Mouse (Mus musculus) limb, embryonic 11.5 days (tissue): ENCODE results near the gene Col23a1. TPM values are rescaled to one million over a fixed set of nuclear protein-coding genes. Genes with fewer than 3 reads are reported as not detected.

ENCODE experiments used
- ATAC-seq: fragments of 200-750 bp; cut with Nextera tagmentation; 2 replicates; pipeline ENCODE4 v1.8.0; 2017; ENCODE audit warnings: low read depth; ENCODE audit not compliant: insufficient number of reproducible peaks, low FRiP score, low TSS enrichment
- DNase-seq: peaks from one replicate; pipeline ENCODE4 v3.0.0-alpha.2; 2015; ENCODE audit warnings: low spot score
- H3K27ac ChIP-seq: fragments of 300-500 bp; sonication (generic); replicated peaks from 2 replicates; pipeline ENCODE4 v1.5.1; 2014; ENCODE audit warnings: low read depth, mild to moderate bottlenecking, low read length
- H3K27me3 ChIP-seq: fragments of 300-500 bp; sonication (generic); 2 replicates; pipeline ENCODE4 v1.6.1; 2014; ENCODE audit warnings: mild to moderate bottlenecking, low read length, mixed read lengths; ENCODE audit not compliant: control insufficient read depth, insufficient read depth
- H3K36me3 ChIP-seq: fragments of 300-500 bp; sonication (generic); 2 replicates; pipeline ENCODE4 v1.6.1; 2014; ENCODE audit warnings: mild to moderate bottlenecking, low read length, moderate library complexity, mixed read lengths; ENCODE audit not compliant: control insufficient read depth, insufficient read depth
- H3K4me1 ChIP-seq: fragments of 300-500 bp; sonication (generic); 2 replicates; pipeline ENCODE4 v1.6.1; 2014; ENCODE audit warnings: low read length, mixed read lengths; ENCODE audit not compliant: control insufficient read depth, insufficient read depth
- H3K4me2 ChIP-seq: fragments of 300-500 bp; sonication (generic); 2 replicates; pipeline ENCODE4 v1.6.1; 2014; ENCODE audit warnings: low read depth, mild to moderate bottlenecking, moderate library complexity; ENCODE audit not compliant: severe bottlenecking
- H3K4me3 ChIP-seq: fragments of 300-500 bp; sonication (generic); 2 replicates; pipeline ENCODE4 v1.5.1; 2014; ENCODE audit warnings: low read depth, low read length
- H3K9ac ChIP-seq: fragments of 300-500 bp; sonication (generic); 2 replicates; pipeline ENCODE4 v1.6.1; 2014; ENCODE audit warnings: mild to moderate bottlenecking, low read length
- H3K9me3 ChIP-seq: fragments of 300-500 bp; sonication (generic); 2 replicates; pipeline ENCODE4 v1.6.1; 2016; ENCODE audit warnings: low read length; ENCODE audit not compliant: control insufficient read depth
- WGBS: fragments of 180-500 bp; shearing (Covaris S2); extraction: QIAGEN DNeasy Blood & Tissue Kit; methylation state at CpG from one replicate; pipeline ENCODE4 v1.1.7; 2014; 5-methylcytosine and 5-hydroxymethylcytosine counted together
- polyA plus RNA-seq: library from polyadenylated mRNA; unstranded; fragments of >200 nt; fragmentation: Nextera tagmentation; extraction: Ambion mirVana; gene quantifications from 2 replicates; pipeline ENCODE4 v1.2.1, GENCODE M21; 2014

Col23a1 gene
- polyA plus RNA-seq, 1 experiment from 2014 or later = 21.1 TPM

GRCm38 (mm10) chr11:51377199-51377598, 87.5 kb downstream of the Col23a1 start:
- Histone ChIP-seq H3K4me2 (no peak overlapping the region), H3K27ac (no peak overlapping the region), H3K9ac (no peak overlapping the region), H3K4me3 (no peak overlapping the region), H3K4me1 (no peaks in the 10 kb centered on the region; the same call in 1 of the 2 replicates), H3K36me3 (no peaks in the 10 kb centered on the region), H3K27me3 (no peaks in the 10 kb centered on the region), H3K9me3 (no peaks in the 10 kb centered on the region)
- WGBS = 74% methylated on average over 5 of the region's 5 CpGs
- ATAC-seq = no peak
- DNase-seq = no peak

GRCm38 (mm10) chr11:51388892-51389340, 99.2 kb downstream of the Col23a1 start:
- no peak overlapping the region for H3K9ac ChIP-seq
- peak overlapping the region; percentile 87; the same call in 1 of the 2 replicates for H3K27ac ChIP-seq
- H3K9me3 ChIP-seq = no peaks in the 10 kb centered on the region
- no peak overlapping the region for H3K4me3 ChIP-seq
- H3K4me2 ChIP-seq = no peak overlapping the region
- peak; percentile 55 for DNase-seq
- H3K4me1 ChIP-seq = peaks cover 32% of the 10 kb centered on the region
- H3K36me3 ChIP-seq = no peaks in the 10 kb centered on the region
- peak; percentile 53; the same call in 1 of the 2 replicates for ATAC-seq
- WGBS = 13% methylated on average over 7 of the region's 8 CpGs
- no peaks in the 10 kb centered on the region for H3K27me3 ChIP-seq

- Histone ChIP-seq H3K4me2 (peak overlapping the region; percentile 26; the same call in 1 of the 2 replicates), H3K27me3 (no peaks in the 10 kb centered on the region), H3K27ac (peak overlapping the region; percentile 87), H3K9ac (no peak overlapping the region), H3K4me1 (peaks cover 33% of the 10 kb centered on the region), H3K9me3 (no peaks in the 10 kb centered on the region), H3K36me3 (no peaks in the 10 kb centered on the region), H3K4me3 (no peak overlapping the region)
- ATAC-seq (no peak), DNase-seq (peak; percentile 62)
- WGBS = 17% methylated on average over 10 of the region's 10 CpGs
Measured at GRCm38 (mm10) chr11:51389763-51390162, 100.0 kb downstream of the Col23a1 start.

GRCm38 (mm10) chr11:51390521-51390920, 100.8 kb downstream of the Col23a1 start:
- Histone ChIP-seq H3K9me3 (no peaks in the 10 kb centered on the region), H3K4me1 (peaks cover 37% of the 10 kb centered on the region), H3K27ac (peak overlapping the region; percentile 87), H3K4me3 (no peak overlapping the region), H3K36me3 (no peaks in the 10 kb centered on the region), H3K4me2 (no peak overlapping the region), H3K27me3 (no peaks in the 10 kb centered on the region), H3K9ac (no peak overlapping the region)
- DNase-seq = peak; percentile 51
- no peak for ATAC-seq
- 17% methylated on average over 3 of the region's 3 CpGs for WGBS

- no peaks in the 10 kb centered on the region for H3K36me3 ChIP-seq
- H3K4me3 ChIP-seq = no peak overlapping the region
- WGBS = 76% methylated on average over 4 of the region's 4 CpGs
- DNase-seq (no peak), ATAC-seq (no peak)
- no peak overlapping the region for H3K4me2 ChIP-seq
- H3K9ac ChIP-seq = no peak overlapping the region
- no peak overlapping the region for H3K27ac ChIP-seq
- peaks cover 37% of the 10 kb centered on the region for H3K4me1 ChIP-seq
- H3K27me3 ChIP-seq = no peaks in the 10 kb centered on the region
- H3K9me3 ChIP-seq = no peaks in the 10 kb centered on the region
Measured at GRCm38 (mm10) chr11:51391548-51391947, 101.8 kb downstream of the Col23a1 start.

GRCm38 (mm10) chr11:51394301-51394865, 104.7 kb downstream of the Col23a1 start:
- H3K36me3 ChIP-seq = no peaks in the 10 kb centered on the region
- no peak overlapping the region for H3K4me2 ChIP-seq
- no peak overlapping the region for H3K9ac ChIP-seq
- DNase-seq (peak; percentile 64), ATAC-seq (no peak)
- no peaks in the 10 kb centered on the region for H3K9me3 ChIP-seq
- no peak overlapping the region for H3K4me3 ChIP-seq
- 27% methylated on average over 9 of the region's 9 CpGs for WGBS
- H3K27ac ChIP-seq = no peak overlapping the region
- H3K27me3 ChIP-seq = no peaks in the 10 kb centered on the region
- H3K4me1 ChIP-seq = peaks cover 29% of the 10 kb centered on the region

GRCm38 (mm10) chr11:51396451-51396850, 106.7 kb downstream of the Col23a1 start:
- Histone ChIP-seq H3K9me3 (no peaks in the 10 kb centered on the region), H3K4me2 (no peak overlapping the region), H3K27me3 (no peaks in the 10 kb centered on the region), H3K9ac (no peak overlapping the region), H3K4me1 (peaks cover 10% of the 10 kb centered on the region; the same call in 1 of the 2 replicates), H3K27ac (no peak overlapping the region), H3K36me3 (no peaks in the 10 kb centered on the region), H3K4me3 (no peak overlapping the region)
- ATAC-seq (no peak), DNase-seq (no peak)
- 81% methylated on average over 2 of the region's 2 CpGs for WGBS

GRCm38 (mm10) chr11:51398084-51398483, 108.4 kb downstream of the Col23a1 start:
- Histone ChIP-seq H3K36me3 (no peaks in the 10 kb centered on the region), H3K27ac (no peak overlapping the region), H3K9me3 (no peaks in the 10 kb centered on the region), H3K4me2 (no peak overlapping the region), H3K27me3 (no peaks in the 10 kb centered on the region), H3K4me1 (peaks cover 6% of the 10 kb centered on the region; the same call in 1 of the 2 replicates), H3K4me3 (no peak overlapping the region), H3K9ac (no peak overlapping the region)
- DNase-seq (no peak), ATAC-seq (no peak)
- WGBS = 91% methylated on average over 5 of the region's 5 CpGs

GRCm38 (mm10) chr11:51400356-51400755, 110.6 kb downstream of the Col23a1 start:
- no peak for ATAC-seq
- H3K4me1 ChIP-seq = 0 out of 2 replicates have a peak, but pooled peaks cover 2% of the 10 kb centered on the region
- H3K27me3 ChIP-seq = no peaks in the 10 kb centered on the region
- no peak overlapping the region for H3K27ac ChIP-seq
- H3K4me2 ChIP-seq = no peak overlapping the region
- no peak overlapping the region for H3K4me3 ChIP-seq
- 87% methylated on average over 11 of the region's 11 CpGs for WGBS
- H3K9ac ChIP-seq = no peak overlapping the region
- DNase-seq = no peak
- no peaks in the 10 kb centered on the region for H3K9me3 ChIP-seq
- H3K36me3 ChIP-seq = no peaks in the 10 kb centered on the region
